Mouse (Mus musculus) limb, embryonic 14.5 days (tissue): ENCODE results near the gene Antxrl. TPM values are rescaled to one million over a fixed set of nuclear protein-coding genes. Genes with fewer than 3 reads are reported as not detected.

Source experiments
- ATAC-seq: fragments of 200-750 bp; cut with Nextera tagmentation; 2 replicates; pipeline ENCODE4 v1.8.0; 2017; ENCODE audit warnings: low read depth, moderate number of reproducible peaks, moderate TSS enrichment; ENCODE audit not compliant: low FRiP score
- DNase-seq: peaks from one replicate; pipeline ENCODE4 v3.0.0-alpha.2; 2015; ENCODE audit warnings: low spot score
- H3K27ac ChIP-seq: fragments of 300-500 bp; sonication (generic); replicated peaks from 2 replicates; pipeline ENCODE4 v1.5.1; 2014; ENCODE audit warnings: low read depth, mild to moderate bottlenecking, low read length, moderate library complexity, mixed read lengths
- H3K27me3 ChIP-seq: fragments of 300-500 bp; sonication (generic); 2 replicates; pipeline ENCODE4 v1.6.1; 2014; ENCODE audit warnings: low read length, mixed read lengths; ENCODE audit not compliant: control insufficient read depth, insufficient read depth
- H3K36me3 ChIP-seq: fragments of 300-500 bp; sonication (generic); 2 replicates; pipeline ENCODE4 v1.6.1; 2014; ENCODE audit warnings: mild to moderate bottlenecking, low read length, moderate library complexity, mixed read lengths; ENCODE audit not compliant: control insufficient read depth, insufficient read depth
- H3K4me1 ChIP-seq: fragments of 300-500 bp; sonication (generic); 2 replicates; pipeline ENCODE4 v1.6.1; 2014; ENCODE audit warnings: antibody characterized with exemption, low read length, mixed read lengths; ENCODE audit not compliant: control insufficient read depth, insufficient read depth
- H3K4me2 ChIP-seq: fragments of 300-500 bp; sonication (generic); replicated peaks from 2 replicates; pipeline ENCODE4 v1.6.1; 2014; ENCODE audit warnings: low read depth, mild to moderate bottlenecking, low read length, moderate library complexity; ENCODE audit not compliant: severe bottlenecking
- H3K4me3 ChIP-seq: fragments of 300-500 bp; sonication (generic); replicated peaks from 2 replicates; pipeline ENCODE4 v1.5.1; 2014; ENCODE audit warnings: low read length
- H3K9ac ChIP-seq: fragments of 300-500 bp; sonication (generic); 2 replicates; pipeline ENCODE4 v1.6.1; 2014; ENCODE audit warnings: mild to moderate bottlenecking, low read depth, low read length, moderate library complexity; ENCODE audit not compliant: severe bottlenecking
- H3K9me3 ChIP-seq: fragments of 300-500 bp; sonication (generic); 2 replicates; pipeline ENCODE4 v1.6.1; 2016; ENCODE audit warnings: low read length; ENCODE audit not compliant: control insufficient read depth
- POLR2A ChIP-seq: fragments of 200-500 bp; IDR thresholded peaks from 2 replicates; pipeline ENCODE4 v1.8.0; 2012; ENCODE audit warnings: inconsistent platforms, mild to moderate bottlenecking, moderate library complexity, borderline replicate concordance; ENCODE audit not compliant: insufficient read depth, insufficient read length; ENCODE audit errors: extremely low read depth
- WGBS: fragments of 180-500 bp; shearing (Covaris S2); extraction: QIAGEN DNeasy Blood & Tissue Kit; methylation state at CpG from one replicate; pipeline ENCODE4 v1.1.7; 2014; 5-methylcytosine and 5-hydroxymethylcytosine counted together
- polyA plus RNA-seq, 2 experiments: library from polyadenylated mRNA; depleted of rRNA in 1 of 2; stranded (reverse) in 1 of 2; unstranded in 1 of 2; fragments of >200 nt; fragmentation: Nextera tagmentation in 1 of 2; extraction: Ambion mirVana in 1 of 2; gene quantifications; 2 replicates each; pipeline versions ENCODE4 v1.2.1 to v1.2.3; 2012 to 2014

Gene Antxrl
- polyA plus RNA-seq (2012; rRNA removed) (not detected in 2 replicates), polyA plus RNA-seq (2014; fragmentation: Nextera tagmentation; extraction: Ambion mirVana) (not detected in 2 replicates)

DNA sequence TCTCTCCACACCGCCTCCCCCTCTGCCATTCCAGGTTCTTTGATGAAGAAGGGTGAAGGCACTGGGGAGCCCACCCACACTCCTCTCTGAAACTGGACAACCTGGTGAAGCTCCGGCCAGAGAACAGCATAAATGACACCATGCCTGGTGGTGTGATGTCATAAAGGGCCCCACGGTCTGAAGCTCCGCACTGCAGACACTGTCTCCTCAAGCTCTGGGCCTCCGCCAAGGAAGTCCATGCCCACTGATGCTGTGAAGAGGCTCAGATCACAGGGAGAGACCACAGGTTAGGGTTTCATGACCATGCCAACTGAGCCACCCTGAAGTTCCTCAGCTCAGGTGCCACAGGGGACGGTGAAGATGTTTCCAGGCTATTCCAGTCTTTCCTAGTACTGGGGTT lies at the start of gene Antxrl:
Antxrl (plus strand) TSS at position 192 of the 400 bp plus-strand sequence.
- Histone ChIP-seq H3K9me3 (no peaks in the 10 kb centered on the region), H3K4me3 (no peak within 1 kb of the TSS), H3K4me2 (no peak within 1 kb of the TSS), H3K27me3 (no peaks in the 10 kb centered on the region), H3K27ac (no peak within 1 kb of the TSS), H3K9ac (no peak within 1 kb of the TSS), H3K4me1 (no peaks in the 10 kb centered on the region), H3K36me3 (no peaks in the 10 kb centered on the region)
- ATAC-seq (no peak), DNase-seq (no peak)
- WGBS: 83% methylated on average over 6 of the region's 6 CpGs
- no peak for TF ChIP-seq POLR2A

DNA sequence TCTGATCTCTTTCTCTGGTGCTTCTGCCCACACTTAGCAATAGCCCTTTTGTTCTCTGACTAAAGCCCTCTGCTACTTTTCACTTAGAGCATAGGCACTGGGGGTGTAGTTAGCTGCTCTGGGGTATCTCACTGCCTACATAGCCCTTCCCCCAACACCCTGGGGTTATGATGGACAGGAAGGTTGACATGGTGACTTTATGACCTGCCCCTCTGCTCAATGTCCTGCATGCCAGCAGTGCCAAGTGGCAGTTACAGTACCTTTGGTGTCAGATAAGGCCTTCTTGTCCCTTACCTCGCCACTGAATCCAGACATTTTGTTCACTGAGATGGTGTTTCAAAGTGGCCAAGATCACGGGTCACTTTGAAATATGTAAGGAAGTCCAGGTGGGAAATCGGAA lies 37.4 kb upstream of the Antxrl start, which contains the start of gene Gm30083:
Gm30083 (minus strand) TSS at position 120 of the 400 bp plus-strand sequence.
- Histone ChIP-seq H3K9ac (no peak within 1 kb of the TSS), H3K4me3 (no peak within 1 kb of the TSS), H3K4me1 (no peaks in the 10 kb centered on the region), H3K27ac (no peak within 1 kb of the TSS), H3K9me3 (no peaks in the 10 kb centered on the region), H3K4me2 (no peak within 1 kb of the TSS), H3K36me3 (no peaks in the 10 kb centered on the region), H3K27me3 (no peaks in the 10 kb centered on the region)
- no peak for TF ChIP-seq POLR2A
- no peak for DNase-seq
- no peak for ATAC-seq
- WGBS: 83% methylated on average over 3 of the region's 3 CpGs

DNA sequence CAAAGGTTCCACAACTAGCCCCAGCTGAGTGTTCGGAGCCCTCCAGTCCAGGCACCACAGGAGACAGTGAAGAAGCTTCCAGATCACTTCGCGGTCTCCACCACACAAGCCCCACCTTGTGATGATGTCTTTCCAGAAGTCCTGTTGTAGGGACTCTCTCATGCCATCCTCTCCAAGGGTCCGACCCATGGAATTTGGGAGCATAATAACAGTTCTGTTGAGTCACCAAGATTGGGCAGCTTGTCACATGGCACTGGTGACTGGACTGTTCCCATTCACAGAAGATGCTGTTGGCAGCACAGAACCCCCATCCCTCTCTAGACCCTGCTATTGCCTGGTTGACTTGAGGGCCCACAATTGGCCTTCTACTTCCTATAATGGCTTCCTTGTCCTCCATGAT lies 36.1 kb upstream of the Antxrl start, which contains the start of gene Gm5460:
Gm5460 (plus strand) TSS at position 378 of the 400 bp plus-strand sequence.
- 92% methylated on average over 4 of the region's 4 CpGs for WGBS
- no peaks in the 10 kb centered on the region for H3K36me3 ChIP-seq
- H3K4me3 ChIP-seq: no peak within 1 kb of the TSS
- no peaks in the 10 kb centered on the region for H3K9me3 ChIP-seq
- H3K27me3 ChIP-seq: no peaks in the 10 kb centered on the region
- TF ChIP-seq POLR2A: no peak
- no peak within 1 kb of the TSS for H3K4me2 ChIP-seq
- DNase-seq: no peak
- no peak within 1 kb of the TSS for H3K9ac ChIP-seq
- no peaks in the 10 kb centered on the region for H3K4me1 ChIP-seq
- no peak for ATAC-seq
- no peak within 1 kb of the TSS for H3K27ac ChIP-seq

DNA sequence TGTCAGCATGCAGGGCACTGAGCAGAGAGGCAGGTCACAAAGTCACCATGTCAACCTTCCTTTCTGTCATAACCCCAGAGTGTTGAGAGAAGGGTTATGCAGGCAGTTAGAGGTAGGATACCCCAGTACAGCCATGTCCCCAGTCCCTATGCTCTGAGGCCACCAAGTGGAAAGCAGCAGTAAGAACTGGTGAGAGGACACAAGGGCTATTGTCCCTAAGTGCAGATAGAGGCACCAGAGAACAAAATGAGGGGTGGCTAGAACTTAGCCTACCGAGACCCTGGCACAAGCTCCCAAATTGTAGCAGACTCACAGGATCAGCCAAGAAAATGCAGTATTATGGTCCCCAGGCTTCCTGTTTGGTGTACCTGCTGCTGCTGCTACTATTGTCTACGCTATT lies 35.6 kb upstream of the Antxrl start:
- Histone ChIP-seq H3K4me2 (no peak overlapping the region), H3K9ac (no peak overlapping the region), H3K4me1 (no peaks in the 10 kb centered on the region), H3K9me3 (no peaks in the 10 kb centered on the region), H3K27ac (no peak overlapping the region), H3K27me3 (no peaks in the 10 kb centered on the region), H3K4me3 (no peak overlapping the region), H3K36me3 (no peaks in the 10 kb centered on the region)
- ATAC-seq (no peak), DNase-seq (no peak)
- TF ChIP-seq POLR2A: no peak
- 84% methylated on average over 2 of the region's 2 CpGs for WGBS

DNA sequence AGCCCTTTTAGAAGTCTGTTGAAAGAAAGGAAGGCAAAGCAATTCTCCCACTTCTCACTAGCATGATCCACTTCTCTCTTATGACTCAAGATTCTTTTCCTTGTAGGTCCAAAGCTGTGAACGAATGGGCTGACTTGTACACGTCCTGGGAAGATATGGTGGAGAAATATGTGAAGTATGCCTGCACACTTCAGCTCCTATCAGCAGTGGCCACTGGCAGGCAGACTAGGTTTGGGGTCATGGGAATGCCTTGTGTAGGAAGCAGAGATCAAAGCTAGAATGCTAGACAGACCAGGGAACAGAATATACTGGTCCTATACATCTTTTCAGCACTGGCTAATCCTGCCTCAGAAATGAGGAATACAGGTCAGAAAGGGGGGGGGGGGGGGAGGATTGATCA lies 25.8 kb upstream of the Antxrl start:
- no peak for ATAC-seq
- H3K27ac ChIP-seq: no peak overlapping the region
- no peaks in the 10 kb centered on the region for H3K27me3 ChIP-seq
- H3K36me3 ChIP-seq: no peaks in the 10 kb centered on the region
- no peaks in the 10 kb centered on the region for H3K4me1 ChIP-seq
- H3K9ac ChIP-seq: no peak overlapping the region
- WGBS: 72% methylated on average over 2 of the region's 2 CpGs
- H3K9me3 ChIP-seq: no peaks in the 10 kb centered on the region
- H3K4me2 ChIP-seq: no peak overlapping the region
- TF ChIP-seq POLR2A: no peak
- H3K4me3 ChIP-seq: no peak overlapping the region
- no peak for DNase-seq
